Mouse (Mus musculus) layer of hippocampus, adult 18-20 months (tissue): ENCODE measurements around the gene Hal. TPM values are rescaled to one million over a fixed set of nuclear protein-coding genes. Genes with fewer than 3 reads are reported as not detected.

Source experiments
- DNase-seq, 2 experiments: peaks; one replicate each; pipeline ENCODE4 v3.0.0; 2022; ENCODE audit warnings: low spot score in 2 of 2
- total RNA-seq, 2 experiments: library from RNA; stranded (reverse); gene quantifications; 2 replicates each; pipeline ENCODE4 v1.2.3; 2021

Hal gene
- total RNA-seq, 2 experiments from 2014 or later: 0.30 TPM; not detected in 1

GRCm38 (mm10) chr10:93564518-93565090 lies 76.0 kb downstream of the Hal start:
- no peak for DNase-seq

GRCm38 (mm10) chr10:93567066-93567465 lies 78.5 kb downstream of the Hal start:
- DNase-seq: no peak

DNA sequence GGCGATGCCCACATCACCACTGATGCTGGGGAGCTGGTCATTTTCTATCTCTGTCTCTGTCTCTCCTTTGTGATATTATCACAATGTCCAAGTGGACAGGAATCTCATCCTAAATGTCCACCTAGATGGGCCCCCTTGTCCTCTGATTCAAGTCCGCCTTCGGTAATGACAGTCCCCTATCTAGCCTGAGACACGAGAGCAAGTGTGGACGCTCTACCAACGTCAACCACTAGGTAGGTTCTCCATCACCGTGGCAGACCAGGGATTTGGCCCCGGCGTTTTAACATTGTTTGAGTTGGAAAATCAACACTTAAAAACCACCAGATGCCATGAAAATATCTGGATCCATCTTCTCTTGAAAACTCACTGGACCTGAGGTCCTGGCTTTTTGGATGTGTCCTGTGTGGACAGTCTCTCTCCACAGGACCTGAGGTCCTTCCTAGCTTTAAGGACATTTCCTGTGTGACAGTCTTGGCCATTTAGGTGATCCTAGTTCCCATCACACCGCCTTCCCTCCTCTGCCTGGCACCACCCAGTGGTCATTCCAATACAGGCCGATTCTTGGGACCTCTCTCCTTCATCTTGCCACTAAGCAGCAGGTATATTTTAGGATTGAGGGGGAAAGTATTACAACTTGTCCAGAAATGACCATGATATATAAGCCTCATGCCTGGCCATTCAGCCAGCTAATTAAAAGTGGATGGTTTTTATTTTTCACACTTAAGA lies 79.4 kb downstream of the Hal start:
- DNase-seq: no peak

- no peak for DNase-seq
Observed at GRCm38 (mm10) chr10:93568671-93569070, 80.1 kb downstream of the Hal start.

Other genes starting within 250 kb of the Hal start
- 1 to 10 TPM; 6.6 to 8.4 TPM for gene Elk3, start 177.6 kb upstream of the Hal start, total RNA-seq
- gene Lta4h, start 35.4 kb upstream of the Hal start, total RNA-seq: 10 to 100 TPM; 52.4 to 56.4 TPM
- under 1 TPM; 0.30 to 0.59 TPM for gene Amdhd1, start 51.3 kb downstream of the Hal start, total RNA-seq
- gene Ccdc38, start 51.9 kb downstream of the Hal start, total RNA-seq: not detected
- 10 to 100 TPM; 10.5 to 13.5 TPM for gene Snrpf, start 100.9 kb downstream of the Hal start, total RNA-seq
- 1 to 10 TPM; 6.4 to 7.8 TPM for gene Ntn4, start 151.9 kb downstream of the Hal start, total RNA-seq